Mouse (Mus musculus) spleen, adult 18-20 months (tissue): ENCODE results near the gene Vars.
A peak's percentile ranks its signal among the peaks of the same experiment; 100 is the strongest.
"Not testable (repeated sequence)": the region's sequence is repeated elsewhere in the genome, so short reads cannot be mapped to it uniquely, and the experiment has no call there.

ENCODE experiments used
- DNase-seq, 2 experiments: peaks; one replicate each; pipeline ENCODE4 v3.0.0; 2022; ENCODE audit warnings: mixed read lengths in 2 of 2

Vars gene

GRCm38 (mm10) chr17:35026206-35026605 lies 25.4 kb downstream of the Vars start:
- DNase-seq, result no peak

GRCm38 (mm10) chr17:35027277-35028068 lies 26.7 kb downstream of the Vars start, which contains the start of gene Sapcd1:
Gene Sapcd1 (minus strand): TSS chr17:35028016.
- no peak for DNase-seq

- DNase-seq, result no peak
These were observed 27.5 kb downstream of the Vars start for GRCm38 (mm10) chr17:35028315-35028714.

DNA sequence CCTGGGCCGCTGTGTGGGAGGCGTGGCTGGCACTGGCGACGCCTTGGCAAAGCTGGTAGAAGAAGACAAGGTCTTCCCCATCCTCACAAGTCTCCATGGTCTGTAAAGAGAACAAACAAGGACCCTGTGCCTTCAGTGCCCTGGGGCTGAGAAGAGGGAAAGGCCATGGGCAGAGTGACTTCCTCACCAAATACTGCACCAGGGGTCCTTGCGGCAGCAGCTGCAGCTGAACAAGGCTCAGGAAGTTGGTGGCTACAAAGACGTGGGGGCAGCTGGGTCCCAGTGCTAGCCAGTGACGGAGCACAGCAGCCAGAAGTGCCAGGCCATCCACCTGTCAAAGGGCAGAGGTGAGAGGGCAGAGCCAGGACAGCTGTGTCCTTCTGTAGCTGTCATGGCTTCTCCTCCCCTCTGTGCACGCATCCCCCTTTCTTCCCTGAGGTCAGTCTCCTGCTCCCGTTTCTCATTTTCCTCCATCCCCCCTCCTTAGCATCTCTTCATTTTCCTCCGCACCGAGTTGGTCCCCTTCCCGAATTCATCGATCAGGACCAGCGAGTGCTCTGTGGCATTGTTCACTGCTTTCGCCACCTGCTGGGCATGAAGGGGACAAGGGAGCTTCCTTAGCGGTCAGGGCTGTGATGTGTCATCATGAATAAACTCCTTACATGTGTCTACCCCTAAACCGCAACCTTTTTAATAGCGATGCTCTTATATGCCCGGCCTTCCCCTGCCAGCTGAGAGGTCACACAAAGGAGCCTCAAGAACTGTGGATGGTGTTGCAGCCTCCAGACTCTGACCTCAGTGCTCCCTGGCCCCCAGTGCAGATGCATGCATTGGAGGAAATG lies 29.1 kb downstream of the Vars start:
- peak in 1 of 2 experiments; percentile 50 for DNase-seq

DNA sequence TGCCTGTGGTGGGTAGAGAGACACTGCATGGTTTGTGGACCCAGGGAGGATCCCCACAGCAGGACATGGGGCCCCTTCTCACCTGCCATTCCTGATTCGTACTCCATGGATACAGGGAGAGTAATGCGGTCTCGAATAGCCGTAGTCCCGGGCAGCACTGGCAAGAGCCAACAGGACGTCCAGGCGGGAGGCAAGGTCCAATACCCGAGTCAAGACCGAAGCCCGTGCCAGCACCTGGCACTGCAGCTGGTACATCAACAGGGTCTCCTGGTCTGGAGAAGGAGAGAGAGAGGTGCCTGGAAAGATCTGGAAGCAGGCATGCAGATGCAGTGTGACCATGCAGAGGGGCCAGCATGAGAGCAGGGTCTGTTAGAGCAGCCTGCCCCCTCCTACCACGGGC lies 30.5 kb downstream of the Vars start:
- no peak for DNase-seq

DNA sequence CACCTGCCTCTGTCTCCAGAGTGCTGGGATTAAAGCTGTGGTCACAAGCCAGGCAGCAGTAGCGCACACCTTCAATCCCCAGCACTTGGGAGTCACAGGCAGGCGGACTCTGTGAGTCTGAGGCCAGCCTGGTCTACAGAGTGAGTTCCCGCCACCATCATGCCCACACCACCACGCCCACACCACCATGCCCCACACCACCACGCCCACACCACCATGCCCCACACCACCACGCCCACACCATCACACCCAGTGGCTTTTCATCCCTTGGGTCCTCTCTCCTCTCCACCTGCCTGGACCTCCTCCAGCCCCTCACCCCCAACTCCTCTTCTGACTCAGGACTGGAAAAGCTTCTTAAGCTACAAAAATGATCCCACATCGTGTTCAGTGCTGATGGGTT lies 31.1 kb downstream of the Vars start:
- DNase-seq, result no peak

GRCm38 (mm10) chr17:35032323-35032870 lies 31.6 kb downstream of the Vars start:
- no peak for DNase-seq

DNA sequence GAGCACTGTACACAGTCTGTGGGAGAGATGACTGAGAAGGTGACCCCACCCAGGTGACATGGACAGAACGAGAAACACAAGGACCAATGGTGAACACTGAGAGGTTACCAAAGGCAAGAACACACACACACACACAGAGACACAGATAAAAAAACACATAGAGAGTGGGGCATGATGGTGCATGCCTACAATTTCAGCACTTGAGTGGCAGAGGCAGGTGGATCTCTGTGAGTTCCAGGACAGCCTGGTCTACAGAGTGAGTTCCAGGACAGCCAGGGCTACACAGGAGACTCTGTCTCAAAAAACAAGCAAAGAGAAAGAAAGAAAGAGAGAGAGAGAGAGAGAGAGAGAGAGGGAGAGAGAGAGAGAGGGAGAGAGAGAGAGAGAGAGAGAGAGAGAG lies 32.9 kb downstream of the Vars start:
- DNase-seq, result not testable (repeated sequence)

DNA sequence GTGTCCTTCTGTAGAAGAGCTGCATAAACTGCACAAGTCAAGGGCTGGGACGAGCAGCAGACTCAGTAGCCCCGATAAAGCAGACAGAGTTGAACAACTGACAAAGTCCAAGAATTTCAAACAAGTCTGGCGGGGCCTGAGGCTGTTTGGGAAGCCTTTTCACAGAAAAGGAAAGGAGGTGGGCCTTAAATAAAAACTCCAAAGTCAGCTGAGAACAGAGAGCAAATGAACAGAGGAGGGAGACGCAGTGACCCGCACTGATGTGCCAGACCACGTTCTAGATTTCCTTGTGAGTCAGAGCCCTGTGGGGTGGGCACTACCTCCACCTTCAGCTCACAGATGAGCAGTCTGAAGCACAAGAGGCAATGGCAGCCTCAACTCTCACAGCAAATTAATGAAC lies 34.1 kb downstream of the Vars start:
- no peak for DNase-seq

GRCm38 (mm10) chr17:35039121-35039873 lies 38.5 kb downstream of the Vars start:
- no peak for DNase-seq

- no peak for DNase-seq
These were observed 43.0 kb downstream of the Vars start for GRCm38 (mm10) chr17:35043794-35044193.

GRCm38 (mm10) chr17:35044904-35045806 lies 44.4 kb downstream of the Vars start:
- no peak for DNase-seq

DNA sequence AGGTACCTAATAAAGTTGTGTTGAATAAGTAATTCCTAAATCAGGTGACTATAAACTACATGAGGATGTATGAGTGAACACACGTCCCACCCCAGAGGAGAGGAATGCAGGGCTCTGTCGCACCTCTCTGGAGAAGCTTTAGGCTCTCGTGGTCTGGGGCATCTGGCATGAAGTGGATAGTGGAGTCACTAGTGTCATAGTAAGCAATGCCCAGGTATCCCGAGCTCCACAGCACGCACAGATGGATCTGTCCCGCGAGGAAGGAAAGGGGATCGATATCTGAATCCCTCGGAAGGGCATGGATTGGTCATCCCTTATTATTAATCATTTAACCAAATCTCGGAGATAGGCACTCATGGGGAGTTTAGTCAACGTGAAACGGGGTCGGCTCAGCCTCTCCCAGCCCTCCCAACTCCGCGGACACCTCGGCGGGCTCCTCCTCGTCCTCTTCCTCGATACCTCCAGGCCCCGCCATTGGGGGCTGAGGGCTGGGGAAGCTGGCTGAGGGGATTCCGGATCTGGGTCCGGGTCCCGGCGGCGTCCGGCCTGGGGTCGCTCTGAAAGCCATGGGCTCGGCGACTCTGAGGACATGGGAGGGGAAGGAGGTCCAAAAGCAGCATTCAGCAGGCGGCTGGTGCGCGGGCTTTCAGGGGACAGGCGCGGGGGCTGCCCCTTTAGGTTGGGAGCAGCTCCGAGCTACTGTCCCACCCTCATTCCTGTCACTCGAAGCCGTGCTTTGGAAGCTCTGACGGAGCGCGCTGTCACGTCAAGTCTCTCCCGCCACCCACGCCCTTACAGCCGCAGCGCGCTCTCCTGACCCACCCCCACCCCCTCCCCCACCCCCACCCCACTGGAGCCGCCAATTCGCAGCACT lies 45.3 kb downstream of the Vars start:
- DNase-seq, result peak in 1 of 2 experiments; percentile 32

GRCm38 (mm10) chr17:35046681-35047455 lies 46.1 kb downstream of the Vars start, which contains the start of gene Msh5:
Gene Msh5 (minus strand): TSS chr17:35046745.
- peak; percentile 96 for DNase-seq

GRCm38 (mm10) chr17:35047688-35048087 lies 46.9 kb downstream of the Vars start:
- no peak for DNase-seq

GRCm38 (mm10) chr17:35048149-35048931 lies 47.6 kb downstream of the Vars start:
- no peak for DNase-seq

GRCm38 (mm10) chr17:35048932-35049440 lies 48.2 kb downstream of the Vars start:
- no peak for DNase-seq

DNA sequence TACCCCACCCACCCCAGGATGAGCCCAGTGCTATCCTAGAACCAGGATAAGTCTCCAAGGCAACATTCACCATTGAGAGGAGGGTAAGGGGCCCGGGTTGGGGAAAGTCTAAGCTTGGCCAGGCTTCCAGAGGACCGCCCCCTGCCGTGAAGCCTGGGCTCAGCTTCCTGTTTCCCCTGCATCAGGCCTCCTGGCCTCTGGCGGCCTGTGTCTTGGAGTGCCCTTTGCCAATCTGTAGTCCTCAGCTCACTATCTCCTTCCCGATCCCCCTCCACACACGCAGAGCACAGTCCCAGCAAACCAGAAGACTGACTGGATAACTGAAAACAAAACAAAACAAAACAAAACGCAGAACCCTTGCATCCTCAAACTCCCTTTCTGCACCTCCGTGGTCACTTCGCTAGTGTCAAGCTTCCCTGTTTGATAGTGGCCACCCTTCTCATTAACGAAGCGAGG lies 48.8 kb downstream of the Vars start, which contains the start of gene Clic1:
Clic1 (plus strand) TSS at position 406 of the 456 bp plus-strand sequence.
- peak in 1 of 2 experiments; percentile 54 for DNase-seq
